Mouse (Mus musculus): ENCODE results near the gene Ctdspl. TPM values are rescaled to one million over a fixed set of nuclear protein-coding genes. Genes with fewer than 3 reads are reported as not detected.

The Ctdspl gene
- 4.4 and 5.8 TPM in 2 replicates for polyA plus RNA-seq (2021; fragmentation: Nextera tagmentation)
- long read RNA-seq, experiment 1, transcript Ctdspl-203 (3 exons, 1,200 nt) = major isoform, 5 of 19 reads
- long read RNA-seq, experiment 1, partial matches to known transcripts = 0 of 19 reads
- long read RNA-seq, experiment 1, other reads (novel, unspliced or antisense) = 14 of 19 reads
- long read RNA-seq, experiment 2, full-length matches to known transcripts = 2 of 16 reads
- long read RNA-seq, experiment 2, partial matches to known transcripts = 4 of 16 reads
- long read RNA-seq, experiment 2, other reads (novel, unspliced or antisense) = 10 of 16 reads

GRCm38 (mm10) chr9:118926111-118926650 lies at the start of gene Ctdspl:
TSS of gene Ctdspl (plus strand) at chr9:118926453.

GRCm38 (mm10) chr9:119052154-119052944 lies 126.1 kb downstream of the Ctdspl start, which contains the start of gene Vill:
TSS of gene Vill (plus strand) at chr9:119052778.

Other genes starting within 250 kb of the Ctdspl start
- gene Vill, start 126.3 kb downstream of the Ctdspl start, polyA plus RNA-seq (2021; fragmentation: Nextera tagmentation) = 1.9 and 2.4 TPM in 2 replicates
- 8.4 and 10.5 TPM in 2 replicates for gene Plcd1, start 167.0 kb downstream of the Ctdspl start, polyA plus RNA-seq (2021; fragmentation: Nextera tagmentation)
- 0.83 and 1.7 TPM in 2 replicates for gene Dlec1, start 176.0 kb downstream of the Ctdspl start, polyA plus RNA-seq (2021; fragmentation: Nextera tagmentation)
- 0.80 and 1.4 TPM in 2 replicates for gene Acaa1b, start 230.6 kb downstream of the Ctdspl start, polyA plus RNA-seq (2021; fragmentation: Nextera tagmentation)
- gene Gm47289, start 232.7 kb downstream of the Ctdspl start, polyA plus RNA-seq (2021; fragmentation: Nextera tagmentation) = not detected in 2 replicates